Mouse (Mus musculus): ENCODE measurements around the gene Prdm5.

Gene Prdm5

DNA sequence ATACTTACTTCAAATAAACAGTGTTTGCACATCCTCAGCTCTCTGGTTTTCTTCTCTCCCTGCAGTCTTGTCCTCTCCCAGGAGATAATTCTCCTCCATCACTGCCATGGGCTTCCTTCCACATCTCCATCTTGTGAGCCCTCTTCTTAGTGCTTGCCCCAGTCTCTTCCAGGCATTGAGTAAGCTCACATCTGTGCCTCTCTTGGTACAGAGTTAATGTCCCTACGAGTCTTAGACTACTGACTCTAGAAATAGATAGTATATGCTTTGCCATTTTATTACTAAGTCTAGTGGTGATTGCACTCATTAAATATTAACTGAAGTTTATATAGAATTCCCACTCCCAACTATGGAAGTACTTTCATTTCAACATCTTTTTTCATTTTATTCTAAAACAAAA, 154.0 kb downstream of the Prdm5 start:
- DNase-seq (ENCODE audit: low spot score), result no peak

DNA sequence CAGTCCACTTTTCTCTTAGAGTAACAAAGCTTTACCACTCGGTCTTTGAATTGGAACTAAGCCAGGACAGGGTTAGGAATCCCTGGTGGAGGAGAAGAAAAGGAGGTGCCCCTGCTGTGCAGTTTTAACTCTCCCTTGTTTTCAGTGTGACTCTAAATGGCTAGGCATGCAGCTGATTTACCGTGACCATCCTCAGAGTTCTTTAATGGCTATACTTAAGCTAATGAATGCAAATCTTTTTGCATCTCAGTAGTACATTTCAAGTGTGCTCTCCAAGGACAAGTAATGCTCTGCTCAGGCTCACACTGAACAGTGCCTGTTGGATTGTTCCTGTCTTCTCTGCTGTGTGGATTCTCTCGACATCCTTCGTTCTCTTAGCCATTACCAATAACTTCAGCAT, 154.4 kb downstream of the Prdm5 start:
- peak; percentile 17 for DNase-seq (ENCODE audit: low spot score)

DNA sequence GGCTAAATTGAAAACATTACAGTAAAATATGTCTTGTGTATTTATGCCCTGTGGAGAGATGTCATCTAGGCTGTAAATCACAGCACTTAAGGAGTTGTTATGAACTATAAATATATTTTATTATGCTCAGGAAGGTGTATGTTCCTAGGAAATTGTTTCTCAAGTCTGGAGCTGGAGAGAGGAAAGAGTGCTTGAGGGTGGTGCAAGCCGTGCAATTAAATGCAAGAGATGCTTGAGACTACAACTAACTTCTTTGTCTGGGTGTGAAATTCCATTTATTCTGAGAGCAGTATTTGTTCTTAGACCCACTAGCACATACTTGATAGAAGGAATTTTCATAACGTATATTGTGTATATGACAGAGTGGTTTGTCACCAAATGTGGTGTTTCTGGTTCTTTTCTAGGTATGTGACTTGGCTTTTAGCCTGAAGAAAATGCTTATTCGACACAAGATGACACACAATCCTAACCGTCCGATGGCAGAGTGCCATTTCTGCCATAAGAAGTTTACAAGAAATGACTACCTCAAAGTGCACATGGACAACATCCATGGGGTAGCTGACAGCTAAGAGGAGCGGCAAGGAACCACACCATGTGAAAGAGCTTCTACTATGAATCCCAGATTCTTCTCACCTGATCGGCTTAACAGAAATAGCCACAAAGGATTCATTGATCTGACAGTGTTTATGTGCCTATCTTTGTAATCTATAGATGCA, 156.9 kb downstream of the Prdm5 start:
- DNase-seq (ENCODE audit: low spot score), result no peak

DNA sequence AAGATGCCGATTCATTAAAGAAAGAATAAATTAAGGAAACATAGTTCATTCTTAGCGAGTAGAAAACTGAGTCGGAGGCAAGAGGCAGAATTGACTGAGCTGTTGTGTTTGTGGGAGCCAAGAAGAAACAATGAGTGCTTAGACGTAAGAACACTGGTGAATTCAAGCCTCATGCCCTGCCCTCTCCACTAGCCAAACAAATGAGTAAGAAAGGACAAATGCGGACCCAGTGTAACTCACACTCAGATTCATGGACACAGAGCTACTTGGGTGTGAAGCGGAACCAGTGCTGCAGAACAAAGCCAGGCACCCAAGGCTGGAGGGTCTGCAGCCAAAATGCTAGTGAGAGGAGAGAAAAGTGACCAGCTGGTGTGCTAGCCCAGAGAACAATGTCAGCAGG, 171.7 kb downstream of the Prdm5 start:
- no peak for DNase-seq (ENCODE audit: low spot score)

DNA sequence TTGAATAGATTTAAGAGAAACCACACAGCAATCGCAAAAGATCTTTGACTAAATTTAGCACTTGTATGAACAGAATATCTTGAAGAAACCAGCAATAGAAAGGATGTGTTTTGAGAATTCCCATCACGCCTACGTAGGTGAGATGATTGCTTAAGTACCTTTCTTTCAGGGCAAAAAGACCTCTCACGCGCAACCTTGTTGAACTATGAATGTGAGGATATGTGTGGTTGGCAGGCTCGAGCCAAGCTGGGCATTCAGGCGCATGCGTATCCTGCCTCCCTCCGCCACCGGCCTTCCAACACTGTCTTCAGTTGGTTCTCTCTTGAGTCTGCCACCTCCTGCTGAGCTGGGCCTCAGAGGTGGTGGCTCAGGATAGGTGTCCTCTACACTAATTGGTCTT, 173.5 kb downstream of the Prdm5 start, which contains the start of gene 4930544G11Rik:
Gene 4930544G11Rik, plus strand, starts transcription at position 301 of the 400 bp plus-strand sequence.
- DNase-seq (ENCODE audit: low spot score), result no peak

DNA sequence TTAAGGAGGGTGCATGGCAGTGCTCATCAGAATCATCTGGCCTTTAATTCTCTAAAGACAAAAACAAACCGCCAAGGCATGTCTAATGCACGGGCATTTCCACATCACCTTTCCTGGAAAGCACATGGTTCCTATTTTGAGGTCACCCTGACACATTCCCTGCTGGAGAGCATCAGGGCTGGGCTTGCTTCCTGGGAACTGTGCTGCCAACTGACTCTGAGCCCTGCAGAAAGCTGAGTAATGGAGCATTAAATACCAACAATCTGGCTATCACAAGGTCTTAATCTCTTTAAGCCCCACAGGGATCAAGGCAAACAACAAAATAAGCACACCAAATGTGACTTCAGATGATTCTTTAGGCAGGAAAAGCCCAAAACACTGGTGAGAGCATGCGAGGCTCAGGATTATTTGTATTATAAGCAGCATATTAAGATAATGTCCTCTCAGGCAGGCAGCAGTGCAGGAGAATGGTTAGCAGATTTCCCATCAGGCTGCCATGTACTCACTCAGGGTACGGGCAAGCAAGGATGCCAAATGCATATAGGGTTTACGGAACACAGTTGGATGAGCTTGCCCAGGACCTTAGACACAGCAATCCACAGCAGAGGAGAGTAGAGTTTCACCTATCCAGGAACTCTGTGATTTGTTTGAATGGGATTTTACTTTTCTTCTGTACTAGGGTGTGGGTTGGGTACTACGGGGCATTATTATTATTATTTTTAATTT, 190.8 kb downstream of the Prdm5 start:
- DNase-seq (ENCODE audit: low spot score), result peak; percentile 33

DNA sequence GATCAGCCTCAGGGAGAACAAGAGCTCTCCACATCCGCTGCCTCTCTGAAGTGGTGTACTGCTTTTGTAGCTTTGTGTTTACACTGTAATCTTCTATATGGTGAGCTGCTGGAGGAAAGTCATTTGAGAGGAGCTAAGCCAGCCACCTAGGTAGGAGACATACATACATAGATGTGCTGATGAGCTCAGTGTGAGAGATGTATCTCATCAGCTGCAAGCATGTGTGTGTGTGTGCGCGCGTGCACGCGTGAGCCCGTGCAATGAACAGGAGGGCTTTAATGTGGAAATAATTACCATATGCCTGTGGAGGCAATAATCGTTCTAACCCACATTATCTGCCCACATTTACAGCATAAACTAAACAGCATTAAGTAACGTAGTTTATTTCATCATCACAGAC, 191.6 kb downstream of the Prdm5 start:
- no peak for DNase-seq (ENCODE audit: low spot score)
